Mouse (Mus musculus): Measurements from ENCODE around the gene B4galt3. TPM values are rescaled to one million over a fixed set of nuclear protein-coding genes. Genes with fewer than 3 reads are reported as not detected.

Gene B4galt3
- total RNA-seq, 2 experiments from 2014 or later = 24.0 to 34.5 TPM

GRCm38 (mm10) chr1:171319748-171320147 is 49.6 kb downstream of the B4galt3 start:
- ATAC-seq (replicated peaks; ENCODE audit: low FRiP score, low TSS enrichment, poor library complexity, severe bottlenecking) = no peak

DNA sequence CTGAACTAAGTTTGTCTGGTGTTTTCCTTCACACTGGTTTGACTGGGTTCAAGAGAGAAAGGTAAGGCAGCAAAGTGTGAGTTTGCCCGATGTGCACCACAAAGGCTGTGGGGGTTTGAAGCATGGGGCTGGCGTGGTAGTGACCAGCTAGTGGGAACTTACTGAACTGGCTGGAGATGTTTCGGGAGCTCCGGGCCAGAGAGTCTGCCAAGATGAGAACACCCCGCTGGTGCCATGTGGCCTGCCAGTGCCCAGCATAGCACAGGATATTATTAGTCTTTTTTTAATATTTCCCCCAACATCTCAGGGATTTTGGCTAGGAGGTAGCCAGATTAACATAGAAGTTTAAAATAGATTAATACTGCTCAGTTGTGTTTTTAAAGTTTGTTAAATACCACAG is 50.0 kb downstream of the B4galt3 start:
- ATAC-seq (replicated peaks; ENCODE audit: low FRiP score, low TSS enrichment, poor library complexity, severe bottlenecking) = no peak

GRCm38 (mm10) chr1:171321415-171321814 is 51.3 kb downstream of the B4galt3 start:
- ATAC-seq (replicated peaks; ENCODE audit: low FRiP score, low TSS enrichment, poor library complexity, severe bottlenecking) = peak; percentile 69

DNA sequence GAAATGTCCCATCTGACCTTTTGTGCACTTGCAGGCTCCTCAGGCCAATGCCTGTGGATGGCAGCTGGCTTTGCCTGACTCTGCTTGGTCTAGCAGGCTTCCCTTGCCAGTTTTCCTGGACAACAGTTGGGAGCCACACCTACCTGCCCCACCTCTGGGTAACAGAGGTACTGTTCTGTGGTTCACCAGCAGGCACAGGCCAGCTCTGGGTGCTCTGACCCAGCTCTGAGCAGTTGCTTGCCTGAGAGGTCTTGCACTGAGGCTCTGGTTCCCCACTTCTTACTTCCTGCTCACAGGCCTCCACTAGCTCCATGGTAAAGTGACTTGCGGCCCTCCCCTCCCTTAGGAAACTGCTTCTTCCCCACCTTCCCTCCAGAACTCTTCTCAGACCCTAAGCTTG is 51.9 kb downstream of the B4galt3 start:
- peak; percentile 76 for ATAC-seq (replicated peaks; ENCODE audit: low FRiP score, low TSS enrichment, poor library complexity, severe bottlenecking)

DNA sequence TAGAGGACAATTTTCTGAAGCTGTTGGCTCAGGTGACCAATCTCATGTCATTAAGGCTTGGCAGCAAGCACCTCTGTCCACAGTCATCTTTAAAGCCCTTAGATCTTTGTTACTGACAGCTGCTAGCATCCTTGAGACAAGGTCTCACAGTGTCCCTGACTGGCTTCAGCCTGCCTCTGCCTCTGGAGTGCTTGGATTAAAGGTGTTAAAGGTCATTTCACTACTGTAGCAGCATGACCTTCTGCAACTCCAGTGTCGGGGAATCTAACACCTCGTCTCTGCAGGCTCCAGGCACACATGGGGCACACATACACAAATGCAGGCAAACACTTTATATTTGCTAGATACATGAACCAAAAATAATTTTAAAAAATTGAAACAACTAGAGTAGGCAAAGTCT is 55.4 kb downstream of the B4galt3 start:
- no peak for ATAC-seq (replicated peaks; ENCODE audit: low FRiP score, low TSS enrichment, poor library complexity, severe bottlenecking)

Other genes with a start within 250 kb of the B4galt3 start
- gene Fcgr3, start 205.4 kb upstream of the B4galt3 start, total RNA-seq (2014; fragmentation: Nextera tagmentation) = 1.4 and 6.3 TPM in 2 replicates
- 1.9 and 2.2 TPM in 2 replicates for gene Fcgr3, start 205.4 kb upstream of the B4galt3 start, total RNA-seq (2017)
- gene Cfap126, start 156.4 kb upstream of the B4galt3 start, total RNA-seq (2014; fragmentation: Nextera tagmentation) = 12.6 and 18.9 TPM in 2 replicates
- gene Cfap126, start 156.4 kb upstream of the B4galt3 start, total RNA-seq (2017) = 4.3 and 11.8 TPM in 2 replicates
- 150 and 178 TPM in 2 replicates for gene Sdhc, start 119.7 kb upstream of the B4galt3 start, total RNA-seq (2014; fragmentation: Nextera tagmentation)
- 72.0 and 84.7 TPM in 2 replicates for gene Sdhc, start 119.7 kb upstream of the B4galt3 start, total RNA-seq (2017)
- not detected in 2 replicates for gene Mpz, start 119.6 kb upstream of the B4galt3 start, total RNA-seq (2014; fragmentation: Nextera tagmentation)
- gene Mpz, start 119.6 kb upstream of the B4galt3 start, total RNA-seq (2017) = 0.61 TPM in 1 of 2 replicates, not detected in the other
- 0.69 and 3.6 TPM in 2 replicates for gene Pcp4l1, start 74.1 kb upstream of the B4galt3 start, total RNA-seq (2014; fragmentation: Nextera tagmentation)
- gene Pcp4l1, start 74.1 kb upstream of the B4galt3 start, total RNA-seq (2017) = 1.1 TPM in 1 of 2 replicates, not detected in the other
- gene Nr1i3, start 56.4 kb upstream of the B4galt3 start, total RNA-seq (2014; fragmentation: Nextera tagmentation) = 0.07 TPM in 1 of 2 replicates, not detected in the other
- 0.38 TPM in 1 of 2 replicates, not detected in the other for gene Nr1i3, start 56.4 kb upstream of the B4galt3 start, total RNA-seq (2017)
- gene Tomm40l, start 47.8 kb upstream of the B4galt3 start, total RNA-seq (2014; fragmentation: Nextera tagmentation) = 22.3 and 46.9 TPM in 2 replicates
- 25.0 and 33.7 TPM in 2 replicates for gene Tomm40l, start 47.8 kb upstream of the B4galt3 start, total RNA-seq (2017)
- gene Apoa2, start 45.3 kb upstream of the B4galt3 start, total RNA-seq (2014; fragmentation: Nextera tagmentation) = 3.8 TPM in 1 of 2 replicates, not detected in the other
- gene Apoa2, start 45.3 kb upstream of the B4galt3 start, total RNA-seq (2017) = not detected in 2 replicates
- 3.7 and 9.1 TPM in 2 replicates for gene Fcer1g, start 36.0 kb upstream of the B4galt3 start, total RNA-seq (2014; fragmentation: Nextera tagmentation)
- gene Fcer1g, start 36.0 kb upstream of the B4galt3 start, total RNA-seq (2017) = 11.9 and 14.3 TPM in 2 replicates
- 0.11 TPM in 1 of 2 replicates, not detected in the other for gene Adamts4, start 19.9 kb upstream of the B4galt3 start, total RNA-seq (2014; fragmentation: Nextera tagmentation)
- not detected in 2 replicates for gene Adamts4, start 19.9 kb upstream of the B4galt3 start, total RNA-seq (2017)
- gene Ndufs2, start 18.9 kb upstream of the B4galt3 start, total RNA-seq (2014; fragmentation: Nextera tagmentation) = 273 and 313 TPM in 2 replicates
- 280 and 331 TPM in 2 replicates for gene Ndufs2, start 18.9 kb upstream of the B4galt3 start, total RNA-seq (2017)
- 114 and 123 TPM in 2 replicates for gene Ppox, start 10.9 kb downstream of the B4galt3 start, total RNA-seq (2014; fragmentation: Nextera tagmentation)
- gene Ppox, start 10.9 kb downstream of the B4galt3 start, total RNA-seq (2017) = 18.1 and 29.5 TPM in 2 replicates
- 44.1 and 50.1 TPM in 2 replicates for gene Usp21, start 17.7 kb downstream of the B4galt3 start, total RNA-seq (2014; fragmentation: Nextera tagmentation)
- gene Usp21, start 17.7 kb downstream of the B4galt3 start, total RNA-seq (2017) = 16.9 and 33.0 TPM in 2 replicates
- 74.8 and 83.3 TPM in 2 replicates for gene Ufc1, start 24.7 kb downstream of the B4galt3 start, total RNA-seq (2014; fragmentation: Nextera tagmentation)
- 65.6 and 72.6 TPM in 2 replicates for gene Ufc1, start 24.7 kb downstream of the B4galt3 start, total RNA-seq (2017)
- 22.4 and 38.5 TPM in 2 replicates for gene Dedd, start 58.8 kb downstream of the B4galt3 start, total RNA-seq (2014; fragmentation: Nextera tagmentation)
- gene Dedd, start 58.8 kb downstream of the B4galt3 start, total RNA-seq (2017) = 13.5 and 23.7 TPM in 2 replicates
- gene Nit1, start 75.3 kb downstream of the B4galt3 start, total RNA-seq (2014; fragmentation: Nextera tagmentation) = 10.4 and 22.0 TPM in 2 replicates
- gene Nit1, start 75.3 kb downstream of the B4galt3 start, total RNA-seq (2017) = 39.2 and 42.4 TPM in 2 replicates
- gene Pfdn2, start 75.3 kb downstream of the B4galt3 start, total RNA-seq (2014; fragmentation: Nextera tagmentation) = 45.1 and 97.3 TPM in 2 replicates
- gene Pfdn2, start 75.3 kb downstream of the B4galt3 start, total RNA-seq (2017) = 66.2 and 101 TPM in 2 replicates
- 0.20 TPM in 1 of 2 replicates, not detected in the other for gene Klhdc9, start 90.5 kb downstream of the B4galt3 start, total RNA-seq (2014; fragmentation: Nextera tagmentation)
- 0.80 TPM in 1 of 2 replicates, not detected in the other for gene Klhdc9, start 90.5 kb downstream of the B4galt3 start, total RNA-seq (2017)
- gene Nectin4, start 99.8 kb downstream of the B4galt3 start, total RNA-seq (2014; fragmentation: Nextera tagmentation) = not detected in 2 replicates
- 0.14 and 0.27 TPM in 2 replicates for gene Nectin4, start 99.8 kb downstream of the B4galt3 start, total RNA-seq (2017)
- 11.8 and 20.7 TPM in 2 replicates for gene Arhgap30, start 118.6 kb downstream of the B4galt3 start, total RNA-seq (2014; fragmentation: Nextera tagmentation)
- gene Arhgap30, start 118.6 kb downstream of the B4galt3 start, total RNA-seq (2017) = 18.7 and 28.7 TPM in 2 replicates
- 24.1 and 32.0 TPM in 2 replicates for gene Usf1, start 141.0 kb downstream of the B4galt3 start, total RNA-seq (2014; fragmentation: Nextera tagmentation)
- gene Usf1, start 141.0 kb downstream of the B4galt3 start, total RNA-seq (2017) = 46.2 and 60.5 TPM in 2 replicates
- not detected in 2 replicates for gene Tstd1, start 148.5 kb downstream of the B4galt3 start, total RNA-seq (2014; fragmentation: Nextera tagmentation)
- 1.1 TPM in 1 of 2 replicates, not detected in the other for gene Tstd1, start 148.5 kb downstream of the B4galt3 start, total RNA-seq (2017)
- not detected in 2 replicates for gene F11r, start 167.2 kb downstream of the B4galt3 start, total RNA-seq (2014; fragmentation: Nextera tagmentation)
- 0.38 and 2.3 TPM in 2 replicates for gene F11r, start 167.2 kb downstream of the B4galt3 start, total RNA-seq (2017)
- 5.5 and 10.9 TPM in 2 replicates for gene Alyref2, start 233.2 kb downstream of the B4galt3 start, total RNA-seq (2014; fragmentation: Nextera tagmentation)
- gene Alyref2, start 233.2 kb downstream of the B4galt3 start, total RNA-seq (2017) = 3.5 and 5.3 TPM in 2 replicates